Mouse (Mus musculus) heart, postnatal 0 days (tissue): ENCODE measurements at regions not wholly inside any gene's neighbourhood (a gene's known extent, or its start where the extent isn't known, plus 50 kb on each side); places are given as distances from the start of the nearest gene placed in this dataset.

Experiments
- CTCF ChIP-seq: IDR thresholded peaks from 2 replicates; pipeline ENCODE4 v1.5.1; 2016; ENCODE audit warnings: antibody characterized with exemption, control low read depth, low read depth
- EP300 ChIP-seq: IDR thresholded peaks from 2 replicates; pipeline ENCODE4 v1.6.1; 2016; ENCODE audit warnings: antibody characterized with exemption, low read depth

DNA sequence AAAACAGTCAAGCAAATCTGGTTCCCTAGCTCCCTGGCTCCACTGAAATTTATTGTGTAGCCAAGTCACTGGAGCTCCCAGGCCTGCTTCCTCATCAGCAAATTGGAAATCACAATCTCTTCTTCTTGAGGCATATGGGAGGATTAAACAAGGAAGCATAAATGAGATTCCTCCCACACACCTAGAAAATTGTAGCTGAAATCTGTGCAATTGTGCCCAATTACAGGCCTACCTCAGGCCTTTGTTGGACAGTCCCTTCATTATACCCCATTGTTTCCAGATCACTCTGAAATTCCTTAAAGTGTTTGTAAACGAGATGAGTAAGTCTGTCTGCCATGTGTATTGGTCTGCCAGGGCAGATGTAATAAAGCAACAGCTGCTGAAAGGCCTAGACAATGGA is 326.8 kb upstream of the Zfp703 start:
- no peak for TF ChIP-seq CTCF
- TF ChIP-seq EP300 = no peak
